Mouse (Mus musculus) ES-E14 (cell line): ENCODE results near the gene Gm10160. TPM values are rescaled to one million over a fixed set of nuclear protein-coding genes. Genes with fewer than 3 reads are reported as not detected.

Experiments used
- DNase-seq: peaks from one replicate; pipeline ENCODE4 v3.0.0-alpha.2; 2013; ENCODE audit warnings: low read depth, low spot score
- H3K27ac ChIP-seq: 2 replicates; pipeline ENCODE4 v1.5.1; 2012; ENCODE audit warnings: low read depth, mild to moderate bottlenecking, low read length, moderate library complexity, mixed read lengths; ENCODE audit not compliant: poor library complexity, insufficient read depth, severe bottlenecking
- H3K36me3 ChIP-seq: 2 replicates; pipeline ENCODE4 v1.6.1; 2012; ENCODE audit warnings: mild to moderate bottlenecking, low read length, moderate library complexity, mixed read lengths; ENCODE audit not compliant: control insufficient read depth, poor library complexity, insufficient read depth, severe bottlenecking
- H3K4me1 ChIP-seq, 2 experiments: fragments of 150-350 bp in 1 of 2; sonication (generic) in 1 of 2; 2 replicates each; pipeline ENCODE4 v1.6.1; 2012; ENCODE audit warnings: low read length in 2 of 2, mild to moderate bottlenecking in 1 of 2, mixed read lengths in 1 of 2; ENCODE audit not compliant: control insufficient read depth in 2 of 2, insufficient read depth in 2 of 2, poor library complexity in 1 of 2
- H3K4me3 ChIP-seq, 2 experiments: fragments of 150-350 bp in 1 of 2; sonication (generic) in 1 of 2; 2 replicates each; pipeline ENCODE4 v1.5.1; 2012; ENCODE audit warnings: low read length in 2 of 2, low read depth in 1 of 2, mild to moderate bottlenecking in 1 of 2, mixed read lengths in 1 of 2; ENCODE audit not compliant: insufficient read depth in 1 of 2, poor library complexity in 1 of 2, severe bottlenecking in 1 of 2
- H3K9ac ChIP-seq: 2 replicates; pipeline ENCODE4 v1.6.1; 2012; ENCODE audit warnings: low read depth, mild to moderate bottlenecking, low read length, mixed read lengths; ENCODE audit not compliant: poor library complexity, insufficient read depth, severe bottlenecking
- H3K9me3 ChIP-seq: fragments of 150-350 bp; sonication (generic); 2 replicates; pipeline ENCODE4 v1.6.1; 2012; ENCODE audit warnings: low read depth, mild to moderate bottlenecking, low read length; ENCODE audit not compliant: control insufficient read depth, insufficient read depth
- CHD2 ChIP-seq: IDR thresholded peaks from 2 replicates; pipeline ENCODE4 v1.6.1; 2014; ENCODE audit warnings: mild to moderate bottlenecking, low read depth, low read length, inconsistent platforms
- HCFC1 ChIP-seq: IDR thresholded peaks from 2 replicates; pipeline ENCODE4 v1.6.1; 2012; ENCODE audit warnings: low read length, inconsistent platforms, borderline replicate concordance; ENCODE audit not compliant: insufficient read depth
- MAFK ChIP-seq: IDR thresholded peaks from 2 replicates; pipeline ENCODE4 v1.6.1; 2014; ENCODE audit warnings: mild to moderate bottlenecking, low read depth, low read length, inconsistent platforms; ENCODE audit not compliant: insufficient read depth
- ZC3H11A ChIP-seq: IDR thresholded peaks from 2 replicates; pipeline ENCODE4 v1.6.1; 2012; ENCODE audit warnings: low read depth, mild to moderate bottlenecking, inconsistent platforms, low read length, borderline replicate concordance
- ZNF384 ChIP-seq: IDR thresholded peaks from 2 replicates; pipeline ENCODE4 v1.6.1; 2012; ENCODE audit warnings: low read depth, low read length, inconsistent platforms
- in situ Hi-C, 2 experiments: fragments of 600-800 bp; cut with MboI; formaldehyde crosslinking; loops; one replicate each; pipeline ENCODE4 v1.15.1; 2025; ENCODE audit warnings: low sequenced_read_pairs in 2 of 2, inconsistent platforms in 1 of 2; ENCODE audit not compliant: unreplicated experiment in 2 of 2
- total RNA-seq: library from RNA; depleted of rRNA; stranded (reverse); fragments of 300-350 nt; gene quantifications from 2 replicates; pipeline ENCODE4 v1.2.3, GENCODE M21; 2012; rRNA removed

Gene Gm10160
- not detected in 2 replicates for total RNA-seq

DNA sequence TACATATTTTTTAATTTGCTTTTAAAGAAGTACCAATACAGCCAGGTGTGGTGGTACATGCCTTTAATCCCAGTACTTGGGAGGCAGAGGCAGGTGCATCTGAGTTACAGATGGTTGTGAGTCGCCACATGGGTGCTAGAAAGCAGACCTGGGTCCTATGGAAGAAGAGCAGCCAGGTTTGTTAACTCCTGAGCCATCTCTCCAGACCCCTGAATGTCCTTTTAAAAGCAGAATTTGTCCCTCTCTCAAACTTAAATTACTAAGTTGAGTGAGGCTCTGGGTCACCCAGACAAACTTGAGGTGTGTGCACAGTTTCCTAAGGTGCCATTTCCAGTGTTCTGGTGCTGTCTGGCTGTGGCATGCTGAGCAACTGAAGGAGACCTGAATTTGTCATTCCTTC, at the start of gene Gm10160:
Gene Gm10160, minus strand, starts transcription at position 101 of the 400 bp plus-strand sequence.
- 0 out of 4 replicates have a peak, but pooled peaks cover 0 to 3% of the 10 kb centered on the region in 2 experiments for H3K4me1 ChIP-seq
- no peak within 1 kb of the TSS for H3K9ac ChIP-seq
- in situ Hi-C loops: no loop called here
- TF ChIP-seq MAFK: no peak
- no peak for TF ChIP-seq CHD2
- TF ChIP-seq ZNF384: no peak
- TF ChIP-seq HCFC1: no peak
- no peak for TF ChIP-seq ZC3H11A
- H3K27ac ChIP-seq: no peak within 1 kb of the TSS
- no peak for DNase-seq
- no peak within 1 kb of the TSS for H3K4me3 ChIP-seq
- no peaks in the 10 kb centered on the region for H3K9me3 ChIP-seq
- no peaks in the 10 kb centered on the region for H3K36me3 ChIP-seq

DNA sequence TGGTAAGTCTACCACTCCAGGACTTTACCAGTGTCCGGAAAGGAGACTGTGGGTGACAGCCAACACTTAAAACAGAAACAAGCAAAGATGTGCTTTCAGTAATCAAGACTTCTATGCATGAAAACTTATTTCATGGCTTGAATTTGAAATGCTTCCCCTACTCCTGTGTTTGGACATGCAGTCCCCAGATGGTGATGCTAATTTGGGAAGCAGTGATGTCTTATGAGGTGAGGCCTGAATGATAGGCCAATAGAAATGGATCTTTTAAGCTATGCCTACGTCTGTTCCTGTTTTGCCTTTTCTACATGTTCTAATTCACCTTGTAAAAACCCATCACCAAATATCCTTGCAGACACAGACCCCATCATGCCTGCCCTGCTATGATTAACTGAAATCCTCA, 49.3 kb upstream of the Gm10160 start:
- no peaks in the 10 kb centered on the region for H3K36me3 ChIP-seq
- no peak for DNase-seq
- in situ Hi-C loops: no loop called here
- no peak overlapping the region for H3K9ac ChIP-seq
- H3K4me3 ChIP-seq: no peak overlapping the region
- TF ChIP-seq CHD2 (no peak), ZC3H11A (no peak), MAFK (no peak), ZNF384 (no peak), HCFC1 (no peak)
- H3K4me1 ChIP-seq: no peaks in the 10 kb centered on the region
- no peak overlapping the region for H3K27ac ChIP-seq
- H3K9me3 ChIP-seq: no peaks in the 10 kb centered on the region

DNA sequence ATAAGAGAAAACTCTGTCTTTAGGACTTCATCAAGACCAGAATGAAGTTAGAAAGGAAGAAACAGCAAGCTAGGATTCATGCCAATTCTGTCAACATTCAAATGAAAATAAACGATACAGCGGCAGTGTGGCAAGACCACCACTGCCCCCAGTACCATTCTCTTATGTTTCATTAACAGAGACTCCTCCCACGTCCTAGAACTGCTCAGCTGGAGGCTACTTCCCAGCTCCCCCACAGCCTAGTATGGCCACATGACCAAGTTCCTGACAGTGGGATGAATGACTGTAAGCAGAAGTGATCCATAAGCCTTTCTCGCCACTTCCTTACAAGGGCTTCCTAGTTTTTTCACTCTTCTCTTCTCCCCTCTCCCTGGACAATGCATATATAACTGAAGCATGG, 48.5 kb upstream of the Gm10160 start:
- Histone ChIP-seq H3K9ac (no peak overlapping the region), H3K4me1 (peaks cover 0 to 3% of the 10 kb centered on the region in 2 experiments; a peak in 1 of 4 replicates), H3K36me3 (no peaks in the 10 kb centered on the region), H3K9me3 (no peaks in the 10 kb centered on the region), H3K4me3 (no peak overlapping the region), H3K27ac (no peak overlapping the region)
- TF ChIP-seq ZC3H11A: no peak
- TF ChIP-seq MAFK: no peak
- no peak for TF ChIP-seq CHD2
- no peak for TF ChIP-seq HCFC1
- in situ Hi-C loops: no loop called here
- no peak for DNase-seq

DNA sequence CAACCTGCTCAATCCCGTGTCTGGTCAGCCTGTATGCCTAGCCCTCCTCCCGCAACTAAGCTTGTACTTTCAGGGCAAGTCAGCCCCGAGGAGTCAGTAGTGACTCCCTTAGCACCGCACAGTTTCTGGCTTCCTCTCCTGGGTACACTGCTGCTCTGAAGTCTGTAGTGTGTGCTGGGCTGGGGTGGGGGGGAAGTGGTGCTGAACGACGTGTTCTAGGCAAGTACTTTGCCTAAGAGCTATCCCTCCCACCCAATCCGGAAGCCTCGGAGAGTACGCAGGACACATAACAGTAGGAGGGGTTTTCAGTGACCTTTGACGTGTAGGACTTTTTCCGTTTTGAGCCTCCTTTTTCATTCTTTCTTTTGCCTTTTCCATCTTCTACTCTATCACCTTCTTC, 43.8 kb upstream of the Gm10160 start:
- in situ Hi-C loops: no loop called here
- no peaks in the 10 kb centered on the region for H3K9me3 ChIP-seq
- TF ChIP-seq ZNF384 (no peak), HCFC1 (no peak), ZC3H11A (no peak), CHD2 (no peak)
- peak overlapping the region; percentile 8 to 55; a peak in 3 of 4 replicates for H3K4me3 ChIP-seq
- no peaks in the 10 kb centered on the region for H3K36me3 ChIP-seq
- H3K9ac ChIP-seq: peak overlapping the region; percentile 15; the same call in 1 of the 2 replicates
- H3K4me1 ChIP-seq: peaks cover 0 to 3% of the 10 kb centered on the region in 2 experiments; a peak in 1 of 4 replicates
- no peak overlapping the region for H3K27ac ChIP-seq
- DNase-seq: peak; percentile 74

DNA sequence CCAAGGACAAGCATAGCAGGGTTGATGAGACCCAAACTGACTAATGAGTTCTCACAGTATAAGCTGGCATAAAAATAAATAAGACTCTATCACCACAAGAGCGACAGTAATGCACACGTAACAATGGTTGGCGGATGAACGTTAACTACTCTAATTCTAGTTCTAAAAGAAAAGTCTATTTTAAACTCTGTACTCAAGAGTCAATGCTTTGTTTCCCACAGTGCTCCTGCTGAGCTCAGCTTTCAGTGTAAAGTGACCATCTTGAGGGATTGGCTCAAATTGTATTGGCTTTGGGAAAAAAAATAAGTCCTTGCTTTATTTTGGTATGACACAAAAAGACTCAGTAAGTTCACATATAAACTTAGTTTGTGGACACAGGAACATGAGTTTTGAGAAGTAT, 29.5 kb upstream of the Gm10160 start:
- TF ChIP-seq ZNF384: no peak
- TF ChIP-seq MAFK: no peak
- TF ChIP-seq HCFC1: no peak
- no peak for TF ChIP-seq CHD2
- no peak for TF ChIP-seq ZC3H11A
- no peak overlapping the region for H3K4me3 ChIP-seq
- DNase-seq: no peak
- no peaks in the 10 kb centered on the region for H3K4me1 ChIP-seq
- H3K36me3 ChIP-seq: no peaks in the 10 kb centered on the region
- no peaks in the 10 kb centered on the region for H3K9me3 ChIP-seq
- no peak overlapping the region for H3K9ac ChIP-seq
- H3K27ac ChIP-seq: no peak overlapping the region
- in situ Hi-C loops: no loop called here
